Mouse (Mus musculus) ES-Bruce4 (cell line): Measurements from ENCODE around the gene Coq5. TPM values are rescaled to one million over a fixed set of nuclear protein-coding genes. Genes with fewer than 3 reads are reported as not detected.

ENCODE experiments used
- H3K27ac ChIP-seq: 2 replicates; pipeline ENCODE4 v1.5.1; 2012; ENCODE audit warnings: low read length, inconsistent platforms; ENCODE audit not compliant: insufficient read depth
- H3K27me3 ChIP-seq: 2 replicates; pipeline ENCODE4 v1.6.1; 2012; ENCODE audit warnings: mild to moderate bottlenecking, low read length, inconsistent platforms; ENCODE audit not compliant: control insufficient read depth, poor library complexity, insufficient read depth, severe bottlenecking
- H3K36me3 ChIP-seq: 2 replicates; pipeline ENCODE4 v1.6.1; 2012; ENCODE audit warnings: inconsistent platforms, mild to moderate bottlenecking, low read length, moderate library complexity; ENCODE audit not compliant: control insufficient read depth, poor library complexity, insufficient read depth, severe bottlenecking
- H3K4me1 ChIP-seq: one replicate; pipeline ENCODE4 v1.8.1; 2011; ENCODE audit warnings: low read length; ENCODE audit not compliant: control insufficient read depth, insufficient read depth
- H3K4me3 ChIP-seq: 2 replicates; pipeline ENCODE4 v1.5.1; 2011; ENCODE audit warnings: low read depth, mild to moderate bottlenecking, low read length
- H3K9ac ChIP-seq: 2 replicates; pipeline ENCODE4 v1.6.1; 2012; ENCODE audit warnings: low read depth, mild to moderate bottlenecking, inconsistent platforms; ENCODE audit not compliant: poor library complexity, severe bottlenecking
- H3K9me3 ChIP-seq: replicated peaks from 2 replicates; pipeline ENCODE4 v1.6.1; 2012; ENCODE audit warnings: mild to moderate bottlenecking, low read length, inconsistent platforms; ENCODE audit not compliant: control insufficient read depth, poor library complexity, insufficient read depth, severe bottlenecking
- CTCF ChIP-seq: IDR thresholded peaks from one replicate; pipeline ENCODE4 v1.8.1; 2011; ENCODE audit warnings: low read depth, low read length
- EP300 ChIP-seq: IDR thresholded peaks from 2 replicates; pipeline ENCODE4 v1.6.1; 2011; ENCODE audit warnings: low read depth, low read length; ENCODE audit not compliant: insufficient read depth
- POLR2A ChIP-seq: IDR thresholded peaks from one replicate; pipeline ENCODE4 v1.8.1; 2011; ENCODE audit warnings: low read length; ENCODE audit not compliant: insufficient read depth
- polyA plus RNA-seq: library from polyadenylated mRNA; stranded (reverse); fragments of >200 nt; gene quantifications from 2 replicates; pipeline ENCODE4 v1.2.4, GENCODE M21; 2011; ENCODE audit warnings: low read depth; ENCODE audit not compliant: missing spikeins, insufficient read depth, insufficient read length

The Coq5 gene
- polyA plus RNA-seq, 1 experiment, result 28.3 TPM

- H3K36me3 ChIP-seq, result peaks cover 35% of the 10 kb centered on the region
- H3K9ac ChIP-seq, result no peak overlapping the region
- no peaks in the 10 kb centered on the region for H3K9me3 ChIP-seq
- TF ChIP-seq CTCF, result no peak
- TF ChIP-seq EP300, result no peak
- no peak for TF ChIP-seq POLR2A
- H3K27me3 ChIP-seq, result no peaks in the 10 kb centered on the region
- peaks cover 2% of the 10 kb centered on the region for H3K4me1 ChIP-seq
- no peak overlapping the region for H3K27ac ChIP-seq
- no peak overlapping the region for H3K4me3 ChIP-seq
Measured at GRCm38 (mm10) chr5:115266340-115266739, 13.1 kb upstream of the Coq5 start.

- Histone ChIP-seq H3K9me3 (no peaks in the 10 kb centered on the region), H3K4me3 (no peak overlapping the region), H3K27me3 (no peaks in the 10 kb centered on the region), H3K4me1 (peaks cover 2% of the 10 kb centered on the region), H3K27ac (no peak overlapping the region), H3K9ac (no peak overlapping the region), H3K36me3 (peaks cover 35% of the 10 kb centered on the region)
- no peak for TF ChIP-seq POLR2A
- TF ChIP-seq EP300, result no peak
- no peak for TF ChIP-seq CTCF
Measured at GRCm38 (mm10) chr5:115266787-115267468, 12.5 kb upstream of the Coq5 start.

- Histone ChIP-seq H3K9ac (no peak overlapping the region), H3K4me3 (no peak overlapping the region), H3K4me1 (peaks cover 2% of the 10 kb centered on the region), H3K27me3 (no peaks in the 10 kb centered on the region), H3K36me3 (peaks cover 35% of the 10 kb centered on the region), H3K9me3 (no peaks in the 10 kb centered on the region), H3K27ac (peak overlapping the region; percentile 41; the same call in 1 of the 2 replicates)
- TF ChIP-seq CTCF, result no peak
- TF ChIP-seq EP300, result no peak
- TF ChIP-seq POLR2A, result no peak
Measured at GRCm38 (mm10) chr5:115267469-115268045, 11.9 kb upstream of the Coq5 start.

- H3K4me3 ChIP-seq, result no peak overlapping the region
- peaks cover 2% of the 10 kb centered on the region for H3K4me1 ChIP-seq
- peaks cover 32% of the 10 kb centered on the region for H3K36me3 ChIP-seq
- H3K27me3 ChIP-seq, result no peaks in the 10 kb centered on the region
- no peaks in the 10 kb centered on the region for H3K9me3 ChIP-seq
- H3K9ac ChIP-seq, result no peak overlapping the region
- TF ChIP-seq EP300 (no peak), CTCF (no peak), POLR2A (no peak)
- no peak overlapping the region for H3K27ac ChIP-seq
Measured at GRCm38 (mm10) chr5:115268266-115268665, 11.2 kb upstream of the Coq5 start.

- Histone ChIP-seq H3K36me3 (peaks cover 29% of the 10 kb centered on the region), H3K4me1 (peaks cover 5% of the 10 kb centered on the region), H3K9me3 (no peaks in the 10 kb centered on the region), H3K9ac (no peak overlapping the region), H3K27me3 (no peaks in the 10 kb centered on the region), H3K27ac (no peak overlapping the region), H3K4me3 (no peak overlapping the region)
- TF ChIP-seq CTCF (no peak), POLR2A (no peak), EP300 (no peak)
Measured at GRCm38 (mm10) chr5:115269969-115270368, 9.5 kb upstream of the Coq5 start.
